Mouse (Mus musculus) splenic B cell, adult 2 months (primary cell): ENCODE measurements around the gene Rassf4.
A peak's percentile ranks its signal among the peaks of the same experiment; 100 is the strongest.
"Not testable (repeated sequence)": the region's sequence is repeated elsewhere in the genome, so short reads cannot be mapped to it uniquely, and the experiment has no call there.

Experiments used
- DNase-seq: peaks from one replicate; pipeline ENCODE4 v3.0.0-alpha.2; 2011; ENCODE audit warnings: low read depth, low spot score
- H3K27me3 ChIP-seq: 2 replicates; pipeline ENCODE4 v1.6.1; 2012; ENCODE audit warnings: mild to moderate bottlenecking, low read length, moderate library complexity, mixed read lengths; ENCODE audit not compliant: control insufficient read depth, poor library complexity, insufficient read depth, severe bottlenecking
- H3K36me3 ChIP-seq: 2 replicates; pipeline ENCODE4 v1.6.1; 2012; ENCODE audit warnings: mild to moderate bottlenecking, low read length, moderate library complexity, mixed read lengths; ENCODE audit not compliant: control insufficient read depth, poor library complexity, insufficient read depth, severe bottlenecking

Gene Rassf4

DNA sequence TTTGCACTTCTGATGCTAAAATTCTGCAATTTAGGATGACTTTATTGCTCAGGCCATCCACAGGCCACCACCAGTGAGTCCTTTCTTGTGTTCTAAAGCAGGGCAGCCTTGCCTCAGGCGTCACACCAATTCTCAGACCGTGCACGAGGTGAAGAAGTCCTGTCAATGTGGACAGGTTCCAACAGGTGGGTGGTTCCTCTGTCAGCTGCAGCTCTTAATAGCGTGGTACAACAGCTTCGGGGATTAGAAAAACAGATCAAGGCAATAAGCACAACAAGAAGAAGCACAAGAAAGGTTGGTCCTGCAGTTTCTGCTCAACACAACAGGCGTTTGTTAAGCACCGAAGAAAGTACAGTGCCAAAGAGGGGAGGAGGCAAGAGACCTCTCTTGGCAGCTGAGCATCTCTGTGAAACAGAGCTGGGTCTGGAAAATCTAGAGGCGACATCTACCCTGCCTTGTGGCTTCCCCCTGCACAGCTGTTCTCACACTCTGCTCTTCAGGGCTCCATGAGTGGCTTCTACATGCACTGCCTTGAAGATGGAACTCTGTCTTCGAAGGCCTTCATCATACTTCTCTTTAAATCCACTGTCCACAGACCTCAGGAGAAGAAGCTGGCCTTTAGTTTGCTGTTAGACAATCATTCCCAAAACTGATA lies 37.0 kb downstream of the Rassf4 start:
- no peaks in the 10 kb centered on the region; the same call in 1 of the 2 replicates for H3K36me3 ChIP-seq
- DNase-seq = no peak
- no peaks in the 10 kb centered on the region for H3K27me3 ChIP-seq

DNA sequence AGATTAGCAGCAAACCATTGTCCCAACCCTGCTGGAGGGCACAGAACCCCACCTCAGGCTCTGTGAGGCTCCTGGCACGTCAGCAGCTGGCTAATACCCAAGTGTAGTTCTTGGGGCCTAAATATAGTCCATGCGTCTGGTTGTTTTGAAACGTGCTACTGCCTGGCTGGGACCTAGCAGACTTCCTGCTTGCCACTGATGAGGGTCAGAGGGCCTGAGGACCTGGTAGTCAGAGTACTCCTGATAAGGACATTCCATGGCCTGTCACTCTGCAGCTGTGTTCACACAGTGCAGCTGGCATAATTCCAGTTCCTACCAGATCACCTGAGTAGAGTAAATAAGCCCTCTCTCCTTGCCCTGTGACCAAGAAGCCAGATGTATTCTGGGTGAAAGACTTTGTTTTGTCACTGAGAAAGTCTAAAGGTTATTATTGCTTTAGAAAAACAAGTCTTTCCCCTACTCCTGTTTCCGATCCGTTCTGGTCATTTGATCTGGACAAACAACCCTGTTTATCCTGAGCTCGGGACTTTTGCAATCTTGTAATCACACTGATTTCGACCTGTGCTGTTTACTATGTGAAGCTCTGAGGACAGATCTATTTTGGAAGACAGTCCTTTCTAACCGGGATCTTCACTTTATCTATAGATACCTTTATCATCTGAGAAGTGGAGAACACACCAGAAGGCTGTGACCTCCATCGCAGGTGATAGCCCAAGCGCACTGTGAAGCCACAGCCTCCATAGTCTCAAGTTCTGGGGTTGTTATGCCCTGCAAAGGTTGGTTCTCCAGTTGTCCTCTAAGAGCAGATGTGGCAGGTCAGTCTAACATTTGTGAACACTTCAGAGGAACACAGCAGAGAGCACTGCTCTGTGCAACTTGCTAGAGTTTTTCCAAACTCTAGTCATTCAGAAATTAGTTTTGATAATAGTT lies 38.2 kb downstream of the Rassf4 start:
- no peak for DNase-seq
- H3K36me3 ChIP-seq = no peaks in the 10 kb centered on the region
- H3K27me3 ChIP-seq = no peaks in the 10 kb centered on the region

DNA sequence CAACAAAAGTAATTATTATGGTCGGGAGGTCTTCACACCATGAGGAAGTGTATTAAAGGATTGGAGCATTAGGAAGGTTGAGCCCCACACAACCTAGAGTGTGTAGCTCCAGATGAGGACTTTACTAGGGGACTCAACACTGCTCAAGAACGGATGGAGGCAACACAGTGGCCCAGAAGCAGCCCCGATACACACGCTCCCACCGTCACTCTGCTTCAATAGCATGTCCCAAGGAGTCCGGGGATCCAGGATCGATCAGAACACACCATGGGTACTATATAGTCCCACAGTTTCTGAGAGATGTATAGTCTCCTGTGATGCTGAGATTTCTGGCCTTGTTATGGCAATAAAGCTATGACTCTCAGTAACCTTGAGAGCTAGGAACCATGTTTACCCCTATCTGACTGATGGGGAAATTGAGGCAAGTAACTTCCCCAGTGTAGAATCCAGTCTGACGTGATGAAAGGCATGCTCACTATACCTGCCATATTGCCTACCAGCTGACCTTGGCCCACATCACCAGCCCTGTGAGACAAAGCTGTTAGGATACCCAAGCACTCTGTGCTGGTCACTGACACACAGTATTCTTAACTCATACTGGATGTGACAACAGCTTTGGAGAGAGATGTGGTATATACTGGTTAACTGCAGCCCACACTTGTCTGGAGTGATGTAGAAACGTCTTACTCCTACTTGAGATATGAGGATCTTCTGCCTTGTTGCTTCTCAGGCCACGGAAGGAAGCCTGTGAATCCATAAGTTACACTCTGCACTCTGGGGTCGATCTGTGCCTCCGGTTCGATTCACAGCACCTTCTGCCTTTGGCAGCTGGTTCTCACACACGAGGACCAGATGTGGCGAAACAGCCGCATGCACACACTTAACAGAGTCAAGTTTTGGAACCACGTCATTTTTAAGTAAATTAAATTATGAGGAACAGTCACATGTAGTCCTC lies 39.7 kb downstream of the Rassf4 start:
- Histone ChIP-seq H3K36me3 (no peaks in the 10 kb centered on the region), H3K27me3 (no peaks in the 10 kb centered on the region)
- DNase-seq = no peak

DNA sequence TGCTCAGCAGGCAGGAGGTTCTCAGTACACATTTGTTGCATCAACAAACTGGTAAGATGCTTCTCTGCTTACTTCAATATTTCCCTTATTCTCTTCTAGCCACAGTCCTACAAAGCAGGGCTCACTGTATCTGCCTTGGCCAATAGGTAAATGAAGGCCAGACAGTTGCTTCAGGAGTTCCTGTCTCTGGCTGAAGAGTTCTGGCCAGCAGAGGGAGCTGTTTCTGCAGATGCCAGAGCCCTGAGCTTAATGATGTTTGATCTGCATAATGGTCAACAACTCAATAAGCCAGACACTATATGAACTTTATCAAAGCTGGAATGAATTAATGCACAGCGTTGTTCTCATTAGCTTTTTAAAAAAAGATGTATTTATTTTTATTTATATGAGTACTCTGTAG lies 41.6 kb downstream of the Rassf4 start:
- no peaks in the 10 kb centered on the region for H3K36me3 ChIP-seq
- no peaks in the 10 kb centered on the region for H3K27me3 ChIP-seq
- DNase-seq = peak; percentile 84

DNA sequence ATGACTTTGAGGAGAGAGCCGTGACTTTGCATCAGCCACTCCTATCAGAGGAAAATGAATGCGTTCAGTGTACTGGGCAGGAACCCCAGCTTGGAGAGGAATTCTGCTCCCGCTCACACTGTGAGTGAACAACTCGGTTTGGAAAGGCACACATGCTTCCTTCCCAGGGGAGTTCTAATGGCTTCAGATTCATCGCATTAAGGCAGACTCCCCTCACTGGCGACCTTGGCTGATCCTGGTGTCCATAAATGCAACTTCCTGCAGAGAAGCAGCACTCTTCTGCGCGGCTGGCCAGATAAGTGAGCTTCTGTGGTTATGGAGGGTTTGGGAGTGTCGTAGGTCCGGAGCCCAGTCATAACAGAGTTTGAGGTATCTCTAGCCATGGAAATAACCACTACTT lies 44.0 kb downstream of the Rassf4 start:
- Histone ChIP-seq H3K36me3 (0 out of 2 replicates have a peak, but pooled peaks cover 3% of the 10 kb centered on the region), H3K27me3 (no peaks in the 10 kb centered on the region)
- DNase-seq = no peak

GRCm38 (mm10) chr6:116628539-116629171 lies 45.1 kb downstream of the Rassf4 start, which contains the start of gene Zfp422:
Gene Zfp422 (minus strand): TSS chr6:116628999.
- peak; percentile 71 for DNase-seq
- 0 out of 2 replicates have a peak, but pooled peaks cover 3% of the 10 kb centered on the region for H3K36me3 ChIP-seq
- no peaks in the 10 kb centered on the region for H3K27me3 ChIP-seq

DNA sequence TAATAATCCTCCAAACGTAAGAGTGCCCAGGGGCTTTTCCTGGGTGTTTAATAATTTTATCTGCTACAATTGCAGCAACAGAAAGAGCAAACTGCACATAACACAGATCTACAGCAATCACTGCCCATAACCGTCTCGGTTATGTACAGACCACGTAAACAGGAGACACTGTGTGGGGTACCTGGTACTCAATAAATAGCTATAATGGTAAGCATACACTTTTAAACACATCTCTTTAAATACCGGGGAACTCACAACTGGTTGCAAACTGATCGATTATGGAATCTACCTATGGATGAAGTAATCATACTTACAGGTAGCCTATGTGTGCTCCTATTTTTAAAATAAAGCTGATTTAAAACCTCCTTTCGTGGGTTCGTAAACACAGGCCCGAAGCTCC lies 45.7 kb downstream of the Rassf4 start:
- no peak for DNase-seq
- 0 out of 2 replicates have a peak, but pooled peaks cover 3% of the 10 kb centered on the region for H3K36me3 ChIP-seq
- H3K27me3 ChIP-seq = no peaks in the 10 kb centered on the region

DNA sequence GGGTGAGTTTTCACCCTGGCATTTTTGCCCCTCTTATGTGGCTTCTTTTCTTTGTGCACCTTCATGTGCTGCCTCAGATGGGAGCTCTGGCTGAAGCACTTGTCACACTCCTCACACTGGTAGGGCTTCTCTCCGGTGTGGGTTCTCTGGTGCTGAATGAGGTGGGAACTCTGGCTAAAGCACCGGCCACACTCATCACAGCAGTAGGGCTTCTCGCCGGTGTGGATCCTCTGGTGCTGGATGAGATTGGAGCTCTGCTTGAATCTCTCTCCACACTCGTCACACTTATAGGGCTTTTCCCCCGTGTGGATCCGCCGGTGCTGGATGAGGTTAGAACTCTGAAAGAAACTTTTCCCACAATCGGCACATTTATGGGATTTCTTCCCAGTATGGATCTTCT lies 47.3 kb downstream of the Rassf4 start:
- not testable (repeated sequence) for DNase-seq, H3K27me3 ChIP-seq, H3K36me3 ChIP-seq

GRCm38 (mm10) chr6:116621318-116622023 lies 52.3 kb downstream of the Rassf4 start:
- DNase-seq = no peak
- Histone ChIP-seq H3K27me3 (no peaks in the 10 kb centered on the region), H3K36me3 (0 out of 2 replicates have a peak, but pooled peaks cover 3% of the 10 kb centered on the region)

- H3K36me3 ChIP-seq = no peaks in the 10 kb centered on the region
- DNase-seq = no peak
- H3K27me3 ChIP-seq = no peaks in the 10 kb centered on the region
Observed at GRCm38 (mm10) chr6:116618073-116618472, 55.7 kb downstream of the Rassf4 start.

DNA sequence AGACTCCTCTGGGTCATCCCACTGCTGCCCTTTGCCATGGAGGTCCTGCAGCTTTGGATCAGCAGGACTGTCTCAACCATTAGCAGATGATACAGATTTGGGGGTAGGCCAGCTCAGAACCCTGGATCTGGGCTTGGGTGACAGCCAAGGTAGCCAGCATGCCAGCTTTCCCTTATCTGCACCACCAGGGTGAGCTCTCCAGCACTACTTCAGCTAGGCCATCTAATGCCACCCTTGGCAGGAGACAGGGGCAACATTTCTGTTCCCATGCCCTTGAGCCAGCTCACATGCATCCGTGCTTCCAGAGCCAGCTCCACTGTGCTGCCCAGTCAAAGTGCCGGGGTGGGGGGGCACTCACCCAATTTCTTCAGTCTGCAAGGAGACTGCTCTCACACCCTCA lies 58.0 kb downstream of the Rassf4 start:
- Histone ChIP-seq H3K27me3 (no peaks in the 10 kb centered on the region), H3K36me3 (no peaks in the 10 kb centered on the region)
- DNase-seq = no peak

- Histone ChIP-seq H3K27me3 (no peaks in the 10 kb centered on the region), H3K36me3 (no peaks in the 10 kb centered on the region)
- DNase-seq = no peak
Observed at GRCm38 (mm10) chr6:116607230-116607629, 66.5 kb downstream of the Rassf4 start.

DNA sequence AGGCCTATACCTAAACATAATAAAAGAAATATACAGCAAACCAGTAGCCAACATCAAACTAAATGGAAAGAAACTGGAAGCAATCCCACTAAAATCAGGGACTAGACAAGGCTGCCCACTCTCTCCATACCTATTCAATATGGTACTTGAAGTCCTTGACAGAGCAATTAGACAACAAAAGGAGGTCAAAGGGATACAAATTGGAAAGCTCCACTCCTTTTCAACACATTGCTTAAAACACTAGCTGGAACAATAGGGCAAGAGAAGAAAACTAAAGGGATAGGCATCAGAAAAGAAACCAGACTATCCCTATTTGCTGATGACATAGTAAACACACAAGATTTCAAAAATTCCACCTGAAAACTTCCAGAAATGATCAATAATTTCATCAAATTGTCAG lies 72.8 kb downstream of the Rassf4 start:
- not testable (repeated sequence) for H3K27me3 ChIP-seq, DNase-seq, H3K36me3 ChIP-seq
